Comparison of ENCODE assay signal across 7 mouse cellular contexts in genomic region chr6:85763127-85764070, GRCm38 (mm10).
DNase-seq lines count a peak whose midpoint lies in the region; ATAC-seq lines count a peak whose summit lies in the region.

No protein-coding gene starts in this region.

- DNase-seq in adrenal gland, adult (ENCODE audit: inconsistent age in 2 of 2, low spot score in 1 of 2), result peak; percentile 7 to 37
- DNase-seq in cerebellum, adult 8-10 months, result peak; percentile 11
- DNase-seq in cerebellum, adult 9-11 months, result peak; percentile 17
- peak; percentile 79 for DNase-seq in heart, adult 11 months
- peak; percentile 11 for DNase-seq in kidney, adult 18-20 months
- DNase-seq in kidney, adult 9 months, result peak; percentile 58

- ATAC-seq in cerebellum, adult (ENCODE audit: insufficient number of reproducible peaks, low FRiP score, low TSS enrichment), result peak; percentile 78

Comparison
In these comparisons a context has a peak if more than half of its experiments do, and no peak if none do; other contexts are left out.
1. Peak in every context shown above with its lines: DNase-seq and ATAC-seq.
2. DNase-seq: peak in every context shown above with its lines; median percentile 79 in heart, adult 11 months; 58 in kidney, adult 9 months; 22 in adrenal gland, adult; 17 in cerebellum, adult 9-11 months; 11 in cerebellum, adult 8-10 months; 11 in kidney, adult 18-20 months.